Mouse (Mus musculus) lung, postnatal 0 days (tissue): ENCODE results near the gene Coil.

ENCODE experiments used
- CTCF ChIP-seq: IDR thresholded peaks from 2 replicates; pipeline ENCODE4 v1.5.1; 2016; ENCODE audit warnings: antibody characterized with exemption, mild to moderate bottlenecking
- EP300 ChIP-seq: IDR thresholded peaks from 2 replicates; pipeline ENCODE4 v1.6.1; 2016; ENCODE audit warnings: antibody characterized with exemption, mild to moderate bottlenecking, control low read depth

DNA sequence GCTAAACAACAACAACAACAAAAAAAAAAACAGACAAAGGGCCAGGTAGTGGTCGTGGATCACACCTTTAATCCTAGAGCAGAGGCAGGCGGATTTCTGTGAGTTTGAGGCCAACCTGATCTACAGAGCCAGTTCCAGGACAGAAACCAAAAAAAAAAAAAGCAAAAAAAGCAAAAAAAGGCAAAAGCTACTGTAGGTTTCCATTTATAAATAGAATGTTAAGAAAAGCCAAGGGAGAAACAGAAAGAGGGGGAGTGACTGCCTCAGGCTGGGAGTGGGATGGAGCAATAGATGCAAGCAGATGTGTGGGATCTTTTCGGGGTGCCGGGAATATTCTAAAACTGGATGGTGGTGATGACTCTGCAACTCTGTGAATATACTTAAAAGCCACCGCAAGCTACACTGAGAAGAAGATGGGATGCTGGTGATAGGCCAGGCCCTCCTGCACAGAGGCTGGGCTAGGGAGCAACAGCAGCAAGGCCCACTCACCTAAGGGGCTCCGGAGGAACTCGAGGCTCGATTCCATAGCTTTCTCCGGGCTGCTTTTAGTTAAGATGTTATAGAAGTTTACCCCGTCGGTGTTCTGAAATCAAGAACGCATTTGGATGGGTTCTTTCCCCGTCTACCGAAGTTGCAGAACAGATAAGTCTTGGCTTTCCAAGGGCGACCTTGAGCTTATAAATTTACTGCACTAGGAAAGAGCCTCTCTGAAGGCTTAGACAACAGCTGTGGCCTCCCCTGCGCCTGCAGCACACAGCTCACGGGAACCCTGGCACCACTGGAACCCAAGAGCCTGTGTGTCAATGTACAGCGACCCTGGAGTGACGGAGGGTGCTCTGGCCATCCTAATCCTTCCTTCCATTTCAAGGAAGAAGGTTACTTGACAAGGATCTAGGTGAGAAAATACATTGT lies 35.7 kb upstream of the Coil start:
- TF ChIP-seq EP300 (no peak), CTCF (no peak)
